Mouse (Mus musculus): ENCODE measurements around the gene Nqo2. TPM values are rescaled to one million over a fixed set of nuclear protein-coding genes. Genes with fewer than 3 reads are reported as not detected.
A peak's percentile ranks its signal among the peaks of the same experiment; 100 is the strongest.

Nqo2 gene
- polyA plus RNA-seq (2012; rRNA removed): 13.0 and 13.9 TPM in 2 replicates

DNA sequence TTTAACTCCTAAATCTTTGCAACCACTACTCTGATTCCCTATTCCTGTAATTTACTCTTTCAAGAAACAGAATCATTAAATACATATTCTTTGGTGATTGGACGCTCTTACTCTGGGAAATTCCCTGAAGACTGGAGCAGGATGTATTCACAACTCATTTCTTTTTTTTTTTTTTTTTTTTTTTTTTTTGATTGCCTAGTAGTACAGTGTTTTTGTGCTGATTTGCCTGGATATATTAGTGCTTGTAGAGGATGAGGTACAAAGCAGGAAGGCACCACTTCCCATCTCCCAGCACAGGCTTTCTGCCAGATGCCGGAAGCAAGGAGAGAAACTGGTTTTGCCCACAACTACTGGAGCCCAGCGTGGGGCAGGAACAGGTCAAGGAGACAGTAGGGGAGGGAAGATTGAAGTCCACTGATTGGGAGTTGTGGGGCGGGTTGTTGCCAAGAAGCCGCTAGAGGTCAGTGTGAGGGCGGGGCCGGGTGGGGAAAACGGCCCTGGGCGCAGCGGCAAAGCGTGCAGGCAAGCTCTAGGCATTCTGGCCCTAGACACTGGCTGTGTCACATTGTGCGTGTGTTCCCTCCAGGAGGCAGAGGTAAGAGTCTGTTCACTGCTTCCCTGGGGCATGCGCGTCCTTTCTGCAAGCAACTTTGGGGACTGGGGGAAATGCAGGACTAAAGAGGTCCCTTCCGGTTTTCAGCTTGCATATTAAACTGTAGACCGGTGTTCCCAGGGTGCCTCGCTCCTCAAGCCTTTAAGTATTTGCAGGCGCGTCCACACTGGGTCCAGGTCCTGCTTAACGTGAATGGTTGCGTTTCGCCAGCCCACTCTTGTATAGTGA lies at the start of gene Nqo2:
Gene Nqo2, plus strand, starts transcription at position 482 of the 841 bp plus-strand sequence.
- 2% methylated on average over 22 of the region's 22 CpGs for WGBS
- peak; percentile 69 to 72 for DNase-seq
- TF ChIP-seq POLR2A (IDR thresholded peaks at IDR 0.05; ENCODE audit: borderline replicate concordance, insufficient read depth, low read length) (peak; percentile 41; the same call in 1 of the 2 replicates), CTCF (IDR thresholded peaks at IDR 0.05; ENCODE audit: borderline replicate concordance, insufficient read depth, low read depth, low read length) (peak; percentile 39; the same call in 1 of the 2 replicates)
- H3K4me3 ChIP-seq (replicated peaks; ENCODE audit: insufficient read depth, low read depth, low read length): peak within 1 kb of the TSS; percentile 92
- peak within 1 kb of the TSS; percentile 21; the same call in 1 of the 2 replicates for H3K27ac ChIP-seq (ENCODE audit: insufficient read depth, low read length)
- H3K4me1 ChIP-seq (ENCODE audit: control insufficient read depth, insufficient read depth, low read length): no peaks in the 10 kb centered on the region
- H3K27me3 ChIP-seq (ENCODE audit: control insufficient read depth, insufficient read depth, low read length): no peaks in the 10 kb centered on the region

DNA sequence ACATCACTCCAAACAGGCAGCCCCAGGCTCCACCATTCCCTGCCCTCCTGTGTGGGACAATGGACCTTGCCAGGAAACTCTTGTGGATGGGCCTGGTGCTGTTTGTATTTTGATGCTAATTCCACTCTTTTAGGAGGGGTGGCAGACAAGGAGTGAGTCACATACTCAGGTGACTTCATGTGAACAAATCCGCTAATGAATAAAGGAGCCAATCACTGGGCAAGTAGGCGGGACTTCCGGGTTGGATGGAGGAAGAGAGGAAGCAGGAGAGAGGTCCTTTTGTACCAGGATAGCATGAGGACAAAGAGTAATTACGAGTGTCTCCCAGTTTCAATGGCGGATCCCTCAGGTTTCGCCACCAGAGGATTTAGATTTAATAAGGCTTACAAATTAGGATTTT lies 43.4 kb upstream of the Nqo2 start:
- TF ChIP-seq POLR2A (IDR thresholded peaks at IDR 0.05; ENCODE audit: borderline replicate concordance, insufficient read depth, low read length): no peak
- no peak for TF ChIP-seq CTCF (IDR thresholded peaks at IDR 0.05; ENCODE audit: borderline replicate concordance, insufficient read depth, low read depth, low read length)
- no peak overlapping the region for H3K4me3 ChIP-seq (replicated peaks; ENCODE audit: insufficient read depth, low read depth, low read length)
- 90% methylated on average over 6 of the region's 6 CpGs for WGBS
- H3K27ac ChIP-seq (ENCODE audit: insufficient read depth, low read length): no peak overlapping the region
- H3K4me1 ChIP-seq (ENCODE audit: control insufficient read depth, insufficient read depth, low read length): no peaks in the 10 kb centered on the region
- H3K27me3 ChIP-seq (ENCODE audit: control insufficient read depth, insufficient read depth, low read length): no peaks in the 10 kb centered on the region
- DNase-seq: no peak

DNA sequence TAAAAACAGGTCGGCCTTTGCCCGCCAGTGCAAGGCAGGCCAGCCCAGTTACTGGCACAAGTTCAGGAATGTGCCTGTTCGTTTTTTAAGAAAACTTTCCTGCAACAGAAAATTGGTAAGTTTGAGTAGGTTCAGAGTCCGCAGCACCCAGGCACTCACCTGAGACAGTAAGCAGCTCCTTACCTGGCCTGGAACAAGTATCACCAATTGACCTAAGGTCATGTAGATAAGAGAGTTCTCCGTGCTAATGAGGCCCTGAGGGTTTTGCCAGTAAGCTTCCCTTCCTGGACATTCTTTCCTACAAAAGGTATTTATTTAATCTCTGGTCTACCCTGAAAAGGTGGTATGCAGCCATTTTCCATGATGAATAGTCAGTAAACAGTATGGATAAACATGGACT lies 42.8 kb upstream of the Nqo2 start:
- Histone ChIP-seq H3K4me3 (replicated peaks; ENCODE audit: insufficient read depth, low read depth, low read length) (no peak overlapping the region), H3K27ac (ENCODE audit: insufficient read depth, low read length) (no peak overlapping the region), H3K4me1 (ENCODE audit: control insufficient read depth, insufficient read depth, low read length) (no peaks in the 10 kb centered on the region), H3K27me3 (ENCODE audit: control insufficient read depth, insufficient read depth, low read length) (no peaks in the 10 kb centered on the region)
- 81% methylated on average over 5 of the region's 5 CpGs for WGBS
- TF ChIP-seq CTCF (IDR thresholded peaks at IDR 0.05; ENCODE audit: borderline replicate concordance, insufficient read depth, low read depth, low read length) (no peak), POLR2A (IDR thresholded peaks at IDR 0.05; ENCODE audit: borderline replicate concordance, insufficient read depth, low read length) (no peak)
- DNase-seq: no peak

DNA sequence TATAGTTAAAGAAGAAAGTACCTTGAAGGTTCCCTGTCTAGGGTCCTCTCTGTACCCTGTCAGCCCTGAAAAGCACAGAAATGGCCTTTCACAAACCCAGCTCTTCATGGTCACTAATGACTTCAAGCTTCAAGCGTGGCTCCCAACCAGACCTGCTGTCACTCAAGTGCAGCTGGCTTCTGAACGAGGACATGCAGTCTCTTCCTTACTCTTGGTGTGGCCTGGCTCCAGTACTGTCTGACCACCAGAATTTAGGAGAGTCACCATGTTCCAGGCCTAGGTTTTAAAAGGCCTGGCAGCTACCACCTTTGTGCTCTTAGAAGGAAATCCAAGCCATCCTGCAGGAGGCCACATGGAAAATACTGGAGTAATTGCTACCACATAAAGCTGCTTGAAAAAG lies 34.2 kb upstream of the Nqo2 start:
- no peak for TF ChIP-seq POLR2A (IDR thresholded peaks at IDR 0.05; ENCODE audit: borderline replicate concordance, insufficient read depth, low read length)
- TF ChIP-seq CTCF (IDR thresholded peaks at IDR 0.05; ENCODE audit: borderline replicate concordance, insufficient read depth, low read depth, low read length): no peak
- no peak overlapping the region for H3K27ac ChIP-seq (ENCODE audit: insufficient read depth, low read length)
- H3K4me3 ChIP-seq (replicated peaks; ENCODE audit: insufficient read depth, low read depth, low read length): no peak overlapping the region
- no peak for DNase-seq
- no peaks in the 10 kb centered on the region; the same call in 1 of the 2 replicates for H3K4me1 ChIP-seq (ENCODE audit: control insufficient read depth, insufficient read depth, low read length)
- no peaks in the 10 kb centered on the region for H3K27me3 ChIP-seq (ENCODE audit: control insufficient read depth, insufficient read depth, low read length)
- WGBS: 56% methylated on average over 2 of the region's 2 CpGs

DNA sequence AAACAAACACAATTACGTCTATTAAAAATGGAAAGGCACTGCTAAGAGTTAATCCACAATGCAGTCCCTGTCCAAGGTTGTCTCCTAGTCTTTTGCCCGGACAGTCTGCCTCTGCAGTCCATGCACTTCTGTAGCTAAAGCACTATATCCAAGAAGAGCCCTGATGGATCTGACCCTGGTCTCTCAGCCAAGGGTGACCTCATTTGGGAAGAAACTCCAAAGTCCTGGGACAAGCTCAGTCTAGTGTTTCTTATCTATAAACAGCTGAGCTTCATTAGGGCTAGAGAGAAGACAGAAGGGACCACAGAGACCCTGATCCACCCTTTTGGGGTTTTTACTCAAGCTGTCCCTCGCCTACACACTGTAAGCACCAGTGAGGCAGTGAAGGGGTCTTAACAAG lies 33.6 kb upstream of the Nqo2 start:
- no peak for DNase-seq
- 90% methylated on average over 3 of the region's 3 CpGs for WGBS
- no peak for TF ChIP-seq POLR2A (IDR thresholded peaks at IDR 0.05; ENCODE audit: borderline replicate concordance, insufficient read depth, low read length)
- no peak for TF ChIP-seq CTCF (IDR thresholded peaks at IDR 0.05; ENCODE audit: borderline replicate concordance, insufficient read depth, low read depth, low read length)
- Histone ChIP-seq H3K4me1 (ENCODE audit: control insufficient read depth, insufficient read depth, low read length) (no peaks in the 10 kb centered on the region; the same call in 1 of the 2 replicates), H3K4me3 (replicated peaks; ENCODE audit: insufficient read depth, low read depth, low read length) (no peak overlapping the region), H3K27me3 (ENCODE audit: control insufficient read depth, insufficient read depth, low read length) (no peaks in the 10 kb centered on the region), H3K27ac (ENCODE audit: insufficient read depth, low read length) (no peak overlapping the region)

DNA sequence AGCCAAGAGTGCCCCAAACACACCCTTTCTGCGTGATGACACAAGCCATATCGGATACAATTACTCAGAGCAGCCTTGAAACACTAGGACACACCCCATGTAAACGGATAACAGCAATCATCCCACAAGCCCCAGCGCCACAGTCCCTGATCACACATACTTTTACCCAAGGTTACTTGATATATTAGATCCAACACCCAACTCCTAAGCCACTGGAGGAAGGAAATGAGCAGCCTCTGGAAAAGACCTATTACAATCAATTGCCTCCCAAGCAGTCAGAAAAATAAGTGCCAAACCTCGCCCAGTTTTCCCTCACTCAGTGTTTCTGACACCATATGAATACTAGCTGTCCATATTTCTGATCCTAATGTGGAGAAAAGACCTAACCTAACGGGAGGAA lies 29.7 kb upstream of the Nqo2 start:
- no peaks in the 10 kb centered on the region; the same call in 1 of the 2 replicates for H3K4me1 ChIP-seq (ENCODE audit: control insufficient read depth, insufficient read depth, low read length)
- H3K27me3 ChIP-seq (ENCODE audit: control insufficient read depth, insufficient read depth, low read length): no peaks in the 10 kb centered on the region
- TF ChIP-seq POLR2A (IDR thresholded peaks at IDR 0.05; ENCODE audit: borderline replicate concordance, insufficient read depth, low read length) (no peak), CTCF (IDR thresholded peaks at IDR 0.05; ENCODE audit: borderline replicate concordance, insufficient read depth, low read depth, low read length) (no peak)
- H3K27ac ChIP-seq (ENCODE audit: insufficient read depth, low read length): no peak overlapping the region
- 71% methylated on average over 6 of the region's 6 CpGs for WGBS
- peak in 1 of 2 experiments; percentile 4 for DNase-seq
- peak overlapping the region; percentile 15 for H3K4me3 ChIP-seq (replicated peaks; ENCODE audit: insufficient read depth, low read depth, low read length)

DNA sequence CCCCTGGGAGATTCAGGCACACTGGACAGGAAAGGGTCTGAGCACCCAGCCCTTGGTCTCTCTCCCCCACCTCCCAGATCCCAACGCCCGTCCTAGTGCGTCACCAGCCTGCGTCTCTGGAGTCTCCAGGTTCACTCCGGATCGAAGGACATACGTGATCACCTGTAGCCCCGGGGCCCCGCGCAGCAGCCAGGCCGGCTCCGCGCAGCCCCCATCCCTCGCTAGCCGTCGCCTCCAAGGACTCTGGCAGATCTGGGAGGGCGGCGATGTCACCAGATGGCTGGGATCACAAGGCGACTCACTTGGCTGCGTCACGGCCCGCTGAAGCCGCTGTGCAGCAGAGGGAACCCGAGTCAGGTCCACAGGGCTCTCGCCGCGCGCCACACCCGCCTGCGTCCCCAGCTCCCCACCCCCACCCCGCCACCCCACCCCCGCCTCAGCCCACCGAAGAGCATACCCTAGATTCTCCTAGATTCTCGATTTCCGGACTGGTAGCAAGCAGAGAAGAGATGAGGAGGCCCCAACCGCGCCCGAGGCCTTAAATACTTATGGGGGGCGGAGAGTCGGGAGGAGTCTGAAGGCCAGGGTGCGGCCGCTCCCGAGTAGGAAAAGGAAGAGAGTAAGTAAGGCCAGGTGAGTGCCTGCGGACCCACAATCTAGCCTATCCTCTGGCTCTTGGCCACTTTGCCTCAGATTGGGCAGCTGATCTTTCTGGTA lies 28.9 kb upstream of the Nqo2 start:
- peak overlapping the region; percentile 93 for H3K4me3 ChIP-seq (replicated peaks; ENCODE audit: insufficient read depth, low read depth, low read length)
- under 1% methylated on average over 44 of the region's 44 CpGs for WGBS
- DNase-seq: peak; percentile 80 to 81
- TF ChIP-seq CTCF (IDR thresholded peaks at IDR 0.05; ENCODE audit: borderline replicate concordance, insufficient read depth, low read depth, low read length) (no peak), POLR2A (IDR thresholded peaks at IDR 0.05; ENCODE audit: borderline replicate concordance, insufficient read depth, low read length) (no peak)
- H3K27me3 ChIP-seq (ENCODE audit: control insufficient read depth, insufficient read depth, low read length): no peaks in the 10 kb centered on the region
- peak overlapping the region; percentile 62; the same call in 1 of the 2 replicates for H3K27ac ChIP-seq (ENCODE audit: insufficient read depth, low read length)
- H3K4me1 ChIP-seq (ENCODE audit: control insufficient read depth, insufficient read depth, low read length): no peaks in the 10 kb centered on the region; the same call in 1 of the 2 replicates

Measured in cerebellum, adult 2 months (tissue).